9 mouse cellular contexts compared by ENCODE assay signal in the genomic region with DNA sequence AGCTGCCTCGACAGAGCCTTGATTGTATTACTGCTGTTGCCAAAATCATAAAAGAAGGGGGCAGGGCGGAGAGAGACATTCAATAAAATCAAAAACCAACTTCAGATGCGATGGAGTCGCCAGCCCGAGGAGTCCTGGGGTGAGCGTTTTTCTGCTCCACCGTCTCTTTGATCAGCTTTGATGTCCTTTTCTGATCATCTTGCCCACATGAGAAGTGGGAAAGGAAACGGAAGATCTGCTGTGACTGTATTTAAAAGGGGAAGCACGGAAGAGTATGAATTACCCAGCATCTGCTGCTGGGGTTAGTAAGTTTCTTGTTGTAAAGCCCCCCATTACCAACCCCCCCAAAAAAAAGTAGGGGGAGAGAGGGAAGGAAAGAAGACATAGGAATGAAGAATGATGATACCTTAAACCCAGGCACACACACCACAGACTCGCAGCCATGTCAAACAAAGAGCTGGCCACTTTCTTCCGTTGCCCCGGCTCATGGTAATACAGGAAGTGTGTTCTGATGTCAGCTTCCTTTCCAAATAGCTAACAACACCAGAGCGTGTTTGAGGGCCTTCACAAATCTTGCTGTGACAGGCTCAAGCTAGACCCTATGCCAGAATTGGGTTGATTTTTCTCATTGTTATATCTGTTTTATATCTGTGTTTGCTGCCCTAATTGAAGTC.
DNase-seq lines count a peak whose midpoint lies in the region; ATAC-seq lines count a peak whose summit lies in the region.
"Had no signal": no experiment of that assay in that cellular context is flagged by ENCODE, and none has a peak within 500 bp of the region (broad histone marks: within the 10 kb centered on the region; RNA-seq: fewer than 3 reads in every experiment).

No protein-coding gene starts in this region.

- peak overlapping the region; percentile 26 for H3K4me2 ChIP-seq in hindbrain, embryonic 13.5 days
- H3K4me2 ChIP-seq in hindbrain, embryonic 12.5 days (replicated peaks) = no peak overlapping the region; the same call in 1 of the 2 replicates
- no peak overlapping the region for H3K4me2 ChIP-seq in midbrain, embryonic 15.5 days

- no peaks in the 10 kb centered on the region; the same call in 1 of the 2 replicates for H3K36me3 ChIP-seq in hindbrain, embryonic 13.5 days
- no peaks in the 10 kb centered on the region for H3K36me3 ChIP-seq in hindbrain, embryonic 12.5 days
- H3K36me3 ChIP-seq in midbrain, embryonic 15.5 days (replicated peaks) = no peaks in the 10 kb centered on the region

- peak; percentile 27 for DNase-seq in CD4-positive helper T cell, adult 2 months (ENCODE audit: low read depth, low spot score)
- no peak for DNase-seq in Muller cell, postnatal 12 days (ENCODE audit: inconsistent ontology term)
- DNase-seq in cerebellum, postnatal 10 days = no peak
- no peak for DNase-seq in spleen, postnatal 4 days (ENCODE audit: low spot score in 2 of 2)
- DNase-seq: kidney, adult 11 months had no signal

- peaks cover 25% of the 10 kb centered on the region for H3K4me1 ChIP-seq in hindbrain, embryonic 13.5 days (replicated peaks)
- peaks cover 16% of the 10 kb centered on the region for H3K4me1 ChIP-seq in hindbrain, embryonic 12.5 days
- peaks cover 18% of the 10 kb centered on the region for H3K4me1 ChIP-seq in midbrain, embryonic 15.5 days

- 0 out of 2 replicates have a peak overlapping the region, but pooled peaks have one; percentile 6 for H3K27ac ChIP-seq in hindbrain, embryonic 13.5 days
- H3K27ac ChIP-seq in hindbrain, embryonic 12.5 days = no peak overlapping the region
- H3K27ac ChIP-seq in midbrain, embryonic 15.5 days = peak overlapping the region; percentile 29; the same call in 1 of the 2 replicates

- H3K9me3 ChIP-seq in hindbrain, embryonic 13.5 days = peaks cover 3% of the 10 kb centered on the region; the same call in 1 of the 2 replicates
- H3K9me3 ChIP-seq in hindbrain, embryonic 12.5 days (replicated peaks) = peaks cover 5% of the 10 kb centered on the region; the same call in 1 of the 2 replicates
- H3K9me3 ChIP-seq in midbrain, embryonic 15.5 days = no peaks in the 10 kb centered on the region

- H3K9ac ChIP-seq in hindbrain, embryonic 13.5 days = peak overlapping the region; percentile 29; the same call in 1 of the 2 replicates
- no peak overlapping the region for H3K9ac ChIP-seq in hindbrain, embryonic 12.5 days
- H3K9ac ChIP-seq in midbrain, embryonic 15.5 days = no peak overlapping the region

- H3K27me3 ChIP-seq in hindbrain, embryonic 13.5 days = peaks cover 4% of the 10 kb centered on the region; the same call in 1 of the 2 replicates
- H3K27me3 ChIP-seq in hindbrain, embryonic 12.5 days = peaks cover 3% of the 10 kb centered on the region; the same call in 1 of the 2 replicates
- no peaks in the 10 kb centered on the region for H3K27me3 ChIP-seq in midbrain, embryonic 15.5 days (replicated peaks)

- WGBS in hindbrain, embryonic 13.5 days = 29% methylated on average over 13 of the region's 13 CpGs
- WGBS in hindbrain, embryonic 12.5 days = 32% methylated on average over 13 of the region's 13 CpGs
- 33% methylated on average over 13 of the region's 13 CpGs for WGBS in midbrain, embryonic 15.5 days

- H3K4me3 ChIP-seq in hindbrain, embryonic 13.5 days = no peak overlapping the region
- H3K4me3 ChIP-seq in hindbrain, embryonic 12.5 days = no peak overlapping the region
- H3K4me3 ChIP-seq in midbrain, embryonic 15.5 days = no peak overlapping the region

- no peak for ATAC-seq in hindbrain, embryonic 13.5 days (ENCODE audit: low FRiP score)
- no peak for ATAC-seq in hindbrain, embryonic 12.5 days (ENCODE audit: low FRiP score)
- ATAC-seq in hematopoietic stem cell, adult 5-6 weeks (replicated peaks in 1 of 2; ENCODE audit: insufficient read depth in 1 of 2, low FRiP score in 2 of 2, low TSS enrichment in 1 of 2, low read depth in 1 of 2, poor library complexity in 2 of 2, severe bottlenecking in 2 of 2) = peak; percentile 88 to 95
- ATAC-seq in midbrain, embryonic 15.5 days (replicated peaks) = no peak

Comparison
In these comparisons a context has a peak if more than half of its experiments do, and no peak if none do; other contexts are left out.
1. ATAC-seq: peak in hematopoietic stem cell, adult 5-6 weeks (2 of 2); none in hindbrain, embryonic 13.5 days (single experiment), hindbrain, embryonic 12.5 days (single experiment) and midbrain, embryonic 15.5 days (single experiment).